Mouse (Mus musculus): Measurements from ENCODE around the gene Ptpn3.
"Not testable (repeated sequence)": the region's sequence is repeated elsewhere in the genome, so short reads cannot be mapped to it uniquely, and the experiment has no call there.

The Ptpn3 gene

DNA sequence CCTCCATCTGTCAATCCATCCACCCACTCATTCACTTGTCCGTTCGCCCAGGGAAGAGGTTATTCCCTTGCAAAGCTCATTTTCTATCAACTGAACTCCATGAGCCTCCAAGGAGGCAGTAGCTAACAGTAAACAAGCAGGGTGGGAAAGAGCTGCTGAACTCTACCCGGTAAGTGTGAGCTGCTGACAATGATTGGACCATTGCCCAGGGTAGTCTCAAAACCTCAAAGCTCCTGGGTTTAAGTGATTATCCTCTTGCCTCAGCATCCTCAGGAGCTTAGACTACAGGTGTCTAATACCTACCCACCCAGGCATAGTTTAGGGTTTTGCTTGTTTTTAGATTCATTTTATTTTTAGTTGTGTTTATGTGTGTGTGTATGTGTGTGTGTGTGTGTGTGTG, 87.5 kb downstream of the Ptpn3 start:
- DNase-seq = no peak

DNA sequence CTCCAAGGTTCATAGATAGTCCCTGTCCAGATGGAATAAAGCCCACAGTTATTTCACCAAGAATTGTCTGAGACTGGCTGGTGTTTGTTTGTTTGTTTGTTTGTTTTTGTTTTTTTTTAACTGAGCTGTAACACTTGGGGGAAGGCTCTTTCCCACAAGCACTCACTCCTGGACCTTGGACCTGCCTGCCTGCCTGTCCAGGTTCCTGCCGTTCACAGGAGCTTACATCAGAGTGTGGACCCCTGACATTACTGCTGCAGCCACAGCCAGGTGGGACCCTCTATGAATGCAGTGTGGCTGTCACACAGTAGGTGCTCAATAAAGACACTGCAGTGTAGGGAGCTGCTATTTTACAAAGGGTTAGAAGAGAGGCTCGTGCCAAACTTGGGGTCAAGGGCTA, 89.9 kb downstream of the Ptpn3 start:
- DNase-seq = no peak

DNA sequence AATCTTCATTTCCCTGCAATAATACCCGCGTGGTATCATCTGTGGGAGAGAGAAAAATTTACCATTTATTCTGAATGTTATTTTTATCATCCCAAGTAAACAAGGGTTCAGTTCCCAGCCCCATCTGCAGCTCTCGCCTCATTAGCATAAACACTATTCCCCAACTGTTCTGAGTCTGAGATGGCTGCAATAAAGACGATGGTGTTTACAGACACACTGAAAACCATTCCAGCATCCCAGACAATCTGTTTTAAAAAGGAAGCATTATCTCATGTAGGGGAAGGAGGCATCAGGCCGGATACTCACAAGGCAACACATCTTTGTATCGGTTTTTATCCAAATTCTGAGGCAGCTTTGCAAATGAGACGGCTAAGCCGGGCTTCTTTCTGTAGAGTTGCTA, 95.7 kb downstream of the Ptpn3 start:
- no peak for DNase-seq

DNA sequence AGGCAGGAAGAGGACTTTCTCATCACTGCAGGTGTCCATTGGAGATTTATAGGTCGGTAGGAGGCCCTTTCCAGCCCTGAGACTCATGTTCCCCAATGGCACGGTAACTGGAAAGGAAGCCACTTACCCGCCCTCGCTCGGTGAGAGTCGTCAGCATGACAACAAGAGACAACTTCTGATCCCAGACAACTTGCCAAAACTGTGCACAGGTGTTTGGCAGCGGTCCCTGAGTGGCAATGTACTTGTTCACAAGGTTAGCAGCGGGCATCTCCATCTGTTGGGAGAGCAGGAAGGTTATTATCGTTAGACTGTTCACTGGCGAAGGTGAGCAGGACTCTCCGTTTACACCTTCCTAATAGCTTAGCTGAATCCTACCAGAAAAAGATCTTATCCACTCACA, 96.9 kb downstream of the Ptpn3 start:
- peak; percentile 43 for DNase-seq

DNA sequence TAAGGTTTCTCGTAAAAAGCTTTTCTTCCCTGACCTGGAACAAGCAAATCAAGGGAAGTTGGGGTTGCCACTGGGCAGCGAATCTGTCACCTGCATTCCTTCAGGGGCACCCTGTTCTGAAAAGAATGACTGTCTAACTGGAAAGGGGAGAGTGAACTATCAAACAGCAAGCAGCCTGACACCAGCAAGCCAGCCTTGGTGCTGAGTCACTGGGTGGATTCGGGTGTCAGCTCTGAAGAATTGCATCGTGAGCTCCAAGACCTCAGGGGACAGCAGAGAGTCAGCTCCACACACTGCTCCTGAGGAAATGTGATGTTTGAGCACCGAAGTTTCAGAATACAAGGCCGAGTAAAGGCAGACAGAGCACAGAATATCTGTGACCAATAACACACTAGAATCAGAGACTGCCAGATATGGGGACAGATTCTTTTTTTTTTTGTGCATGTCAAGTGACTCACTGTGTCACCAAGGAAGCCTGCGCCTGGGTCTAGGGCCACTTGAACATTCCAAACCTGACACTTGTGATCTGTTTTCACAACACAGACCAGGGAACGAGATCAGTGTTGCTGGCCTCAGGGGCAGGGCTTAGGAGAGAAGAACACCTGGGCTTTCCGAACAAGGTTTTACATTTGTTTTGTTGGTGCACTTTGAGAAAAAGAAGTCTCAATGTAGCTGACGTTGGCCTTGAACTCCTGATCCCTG, 98.8 kb downstream of the Ptpn3 start:
- DNase-seq = peak; percentile 83

DNA sequence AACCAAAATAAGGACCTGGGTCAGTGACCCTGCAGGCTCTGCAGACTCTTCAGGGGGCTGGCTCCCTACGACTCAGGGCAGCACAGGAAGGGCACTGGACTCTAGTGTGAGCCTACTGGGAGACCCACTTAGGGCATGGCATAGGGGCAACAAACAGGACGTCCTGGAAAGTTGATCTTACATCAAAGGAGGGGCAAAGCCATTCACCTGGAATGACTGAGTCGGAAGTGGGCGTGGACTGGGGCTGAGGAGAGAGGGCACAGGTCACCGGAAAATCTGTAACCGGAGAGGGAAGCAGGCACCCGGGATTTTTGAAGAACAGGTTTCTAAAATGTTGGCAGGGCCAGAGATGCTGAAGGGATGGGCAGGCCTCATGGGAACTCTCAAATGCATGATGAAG, 99.5 kb downstream of the Ptpn3 start:
- DNase-seq = peak; percentile 39

DNA sequence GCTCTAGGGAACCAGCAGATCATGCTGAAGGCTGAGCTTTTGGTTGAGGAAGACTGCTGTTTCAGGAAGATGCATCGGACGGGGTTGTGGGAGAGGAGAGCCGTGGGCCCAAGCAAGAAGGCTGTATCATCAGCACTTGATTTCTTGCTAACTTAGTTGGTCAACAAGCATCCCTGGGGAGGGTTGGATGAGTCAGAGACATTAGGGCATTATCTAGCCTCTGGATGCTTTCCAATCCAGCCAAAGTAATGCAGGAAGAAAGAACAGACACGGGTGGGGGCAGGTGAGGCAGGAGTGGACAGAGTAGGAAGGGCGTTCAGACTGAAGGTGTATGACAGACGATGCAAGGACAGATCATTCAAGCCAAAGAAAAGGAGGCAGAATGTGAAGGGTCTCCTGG, 101.0 kb downstream of the Ptpn3 start:
- DNase-seq = no peak

DNA sequence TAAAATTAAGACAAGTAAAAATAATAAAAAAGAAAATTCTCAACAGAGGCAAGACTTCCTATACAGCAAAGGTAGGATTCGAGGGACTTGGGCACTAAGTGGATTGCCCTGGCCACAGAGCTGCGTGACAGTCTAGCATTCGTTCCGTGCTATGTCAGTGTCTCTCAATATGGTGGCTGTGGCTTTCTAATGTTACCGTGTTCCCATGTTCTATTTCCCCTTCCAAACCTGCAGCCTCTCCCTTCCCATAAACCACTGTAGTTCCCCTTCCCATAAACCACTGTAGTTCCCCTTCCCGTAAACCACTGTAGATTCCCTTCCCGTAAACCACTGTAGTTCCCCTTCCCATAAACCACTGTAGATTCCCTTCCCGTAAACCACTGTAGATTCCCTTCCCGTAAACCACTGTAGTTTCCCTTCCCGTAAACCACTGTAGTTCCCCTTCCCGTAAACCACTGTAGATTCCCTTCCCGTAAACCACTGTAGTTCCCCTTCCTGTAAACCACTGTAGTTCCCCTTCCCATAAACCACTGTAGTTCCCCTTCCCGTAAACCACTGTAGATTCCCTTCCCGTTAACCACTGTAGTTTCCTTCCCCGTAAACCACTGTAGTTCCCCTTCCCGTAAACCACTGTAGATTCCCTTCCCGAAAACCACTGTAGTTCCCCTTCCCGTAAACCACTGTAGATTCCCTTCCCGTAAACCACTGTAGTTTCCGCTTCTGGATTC, 102.8 kb downstream of the Ptpn3 start:
- not testable (repeated sequence) for DNase-seq

DNA sequence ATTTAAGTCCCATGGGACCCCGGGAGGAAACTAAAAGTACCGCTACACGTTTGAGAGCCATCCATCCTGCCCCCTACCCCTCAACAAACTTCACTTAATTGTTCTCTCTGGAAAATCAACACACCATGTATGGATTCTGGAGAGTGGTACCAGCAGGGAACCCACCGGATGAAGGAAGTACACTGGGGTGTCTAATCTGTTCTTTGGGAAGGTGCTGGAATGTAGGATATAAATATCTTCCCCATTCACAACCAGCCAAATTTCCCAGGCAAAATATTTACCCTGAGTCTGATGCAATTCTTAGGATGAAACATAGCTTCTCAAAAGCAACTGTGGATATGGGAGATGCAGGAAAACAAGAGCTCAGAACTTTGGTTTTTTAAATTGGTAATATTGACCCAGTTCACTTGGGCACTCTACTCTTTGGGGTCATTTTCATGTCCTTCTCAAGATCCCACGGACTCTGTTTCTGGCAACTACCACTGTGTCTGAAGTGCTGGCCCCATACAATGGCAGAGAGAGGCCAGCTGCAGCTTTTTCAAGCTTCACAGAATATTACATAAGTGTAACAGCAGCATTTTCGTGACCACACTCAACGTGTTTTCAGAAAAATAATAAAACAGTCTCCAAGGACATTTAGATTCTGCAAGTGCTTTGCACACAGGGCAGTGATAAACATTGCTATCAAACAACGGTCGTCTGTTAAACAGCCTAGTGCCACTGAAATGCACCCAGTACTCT, 109.9 kb downstream of the Ptpn3 start:
- peak; percentile 56 for DNase-seq

DNA sequence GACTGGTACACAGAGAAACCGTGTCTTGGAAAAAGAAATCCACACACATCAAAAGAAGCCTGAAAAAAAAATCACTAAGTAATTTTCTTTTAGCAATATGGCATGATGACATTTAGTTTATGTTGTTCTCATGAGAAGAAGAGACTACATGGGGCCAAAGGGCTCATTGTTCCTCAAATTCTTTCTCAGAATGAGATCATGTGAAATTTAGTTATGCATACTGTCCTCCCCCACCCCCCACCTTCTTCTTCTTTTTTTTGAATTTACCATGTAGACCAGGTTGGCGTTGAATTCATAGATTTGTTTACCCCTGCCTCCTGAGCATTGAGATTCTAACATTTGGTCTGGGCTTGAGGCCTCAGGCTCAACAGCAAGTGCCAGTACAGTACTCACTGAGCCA, 111.8 kb downstream of the Ptpn3 start:
- DNase-seq = no peak

DNA sequence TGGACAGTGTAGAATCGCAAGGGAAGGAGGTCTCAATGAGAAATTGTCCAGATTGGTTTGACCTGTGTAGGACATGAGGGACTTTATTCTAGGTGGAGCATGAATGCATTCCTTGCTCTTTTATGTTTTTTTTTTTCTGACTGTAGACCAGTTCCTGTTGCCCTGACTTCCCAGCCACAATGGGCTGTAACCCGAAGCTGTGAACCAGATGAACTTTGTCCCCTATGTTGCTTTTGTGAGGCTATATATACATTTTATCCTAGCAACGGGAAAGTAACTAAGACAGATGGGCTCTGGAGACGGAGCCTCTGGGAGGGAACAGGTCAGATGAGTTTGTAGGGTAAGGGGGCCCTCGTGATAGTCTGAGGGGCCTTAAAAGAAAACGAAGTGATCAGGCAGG, 115.6 kb downstream of the Ptpn3 start:
- no peak for DNase-seq

DNA sequence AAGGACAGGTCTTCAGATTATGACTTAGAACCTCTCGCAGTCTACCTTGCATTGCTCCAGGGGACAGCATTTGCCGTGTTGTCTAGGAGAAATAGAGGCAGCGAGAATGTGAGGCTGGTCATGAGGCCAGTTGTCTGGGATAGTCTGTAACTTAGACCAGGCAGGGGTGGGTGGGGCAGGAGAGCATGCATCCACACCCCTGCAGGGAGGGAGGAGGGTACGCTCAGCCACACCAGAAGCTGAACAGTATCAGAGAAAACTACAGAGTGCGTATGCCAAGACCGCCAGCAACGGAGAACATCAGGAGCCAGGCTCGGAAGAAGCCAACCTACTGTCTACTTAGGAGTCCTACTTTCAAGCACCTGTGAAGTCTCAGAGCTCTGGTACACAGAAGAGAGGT, 116.2 kb downstream of the Ptpn3 start:
- no peak for DNase-seq

DNA sequence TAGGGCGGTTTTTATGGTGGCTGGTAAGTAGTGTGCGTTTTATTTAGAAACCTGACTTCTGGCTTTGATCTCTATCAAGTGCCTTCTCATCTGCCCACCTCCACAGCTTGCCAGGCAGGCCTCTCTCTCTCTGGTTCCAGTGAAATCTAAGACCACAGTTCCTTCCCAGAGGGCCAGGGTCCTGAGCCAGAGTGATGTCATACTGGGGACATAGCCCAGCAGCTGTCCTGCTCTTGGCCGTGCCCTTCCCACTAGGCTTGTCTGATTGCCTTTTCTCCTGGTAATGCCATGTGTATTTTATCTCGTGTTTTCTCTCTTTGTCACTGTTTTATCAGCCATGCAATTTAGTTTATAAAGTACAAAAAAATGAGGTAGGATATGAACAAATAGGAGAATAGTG, 118.1 kb downstream of the Ptpn3 start:
- no peak for DNase-seq

DNA sequence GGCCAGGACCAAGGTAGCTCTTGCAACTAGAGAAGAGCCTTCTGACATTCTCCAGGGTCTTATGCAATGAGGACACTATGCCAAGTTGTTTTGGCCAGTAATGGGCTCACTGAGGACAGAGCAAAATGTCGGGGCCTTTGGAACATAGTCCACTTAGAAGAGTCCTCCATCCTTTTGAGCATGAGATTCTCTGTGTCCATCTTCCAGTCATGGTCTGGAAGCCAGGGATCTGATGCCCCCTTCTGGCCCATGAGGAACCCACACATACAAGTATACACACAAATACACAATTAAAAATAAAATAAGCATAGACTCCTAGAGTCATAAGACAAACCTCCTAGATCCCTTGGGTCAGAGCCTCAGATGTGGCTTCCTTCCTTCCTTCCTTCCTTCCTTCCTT, 120.1 kb downstream of the Ptpn3 start:
- peak; percentile 64 for DNase-seq

DNA sequence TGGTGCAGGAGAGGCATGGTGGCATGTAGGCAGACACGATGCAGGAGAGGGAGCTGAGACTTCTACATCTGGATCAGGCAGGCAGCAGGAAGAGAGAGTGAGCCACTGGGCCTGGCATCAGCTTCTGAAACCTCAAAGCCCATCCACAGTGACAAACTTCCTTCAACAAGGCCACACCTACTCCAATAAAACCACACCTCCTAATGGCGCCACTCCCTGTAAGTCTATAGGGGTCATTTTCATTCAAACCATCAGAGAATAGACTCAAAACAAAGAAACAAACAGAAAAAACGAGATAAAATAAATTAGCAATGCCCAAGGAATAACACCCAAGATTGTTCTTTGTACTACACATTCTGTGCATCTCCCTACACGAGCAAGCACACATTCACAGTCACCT, 122.8 kb downstream of the Ptpn3 start:
- DNase-seq = no peak

DNA sequence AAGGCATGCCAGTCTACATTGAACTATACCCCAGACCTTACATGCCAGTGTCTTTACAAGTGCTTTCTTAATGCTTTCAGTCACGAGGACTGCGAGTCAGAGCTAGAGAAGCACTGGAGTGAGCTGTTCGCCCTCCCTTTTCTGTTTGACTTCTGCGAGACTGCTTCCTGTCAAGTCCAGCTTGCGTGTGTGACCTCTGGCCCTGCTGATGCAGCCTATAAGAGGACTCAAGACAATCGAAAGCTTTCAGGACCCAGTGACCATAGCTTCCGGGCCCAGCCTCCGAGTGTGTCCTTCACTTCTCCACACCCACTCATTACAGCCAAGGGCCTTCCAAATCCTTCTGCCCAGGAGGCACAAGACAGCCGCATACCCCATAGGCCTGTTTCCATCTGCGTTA, 126.3 kb downstream of the Ptpn3 start:
- peak; percentile 53 for DNase-seq

DNA sequence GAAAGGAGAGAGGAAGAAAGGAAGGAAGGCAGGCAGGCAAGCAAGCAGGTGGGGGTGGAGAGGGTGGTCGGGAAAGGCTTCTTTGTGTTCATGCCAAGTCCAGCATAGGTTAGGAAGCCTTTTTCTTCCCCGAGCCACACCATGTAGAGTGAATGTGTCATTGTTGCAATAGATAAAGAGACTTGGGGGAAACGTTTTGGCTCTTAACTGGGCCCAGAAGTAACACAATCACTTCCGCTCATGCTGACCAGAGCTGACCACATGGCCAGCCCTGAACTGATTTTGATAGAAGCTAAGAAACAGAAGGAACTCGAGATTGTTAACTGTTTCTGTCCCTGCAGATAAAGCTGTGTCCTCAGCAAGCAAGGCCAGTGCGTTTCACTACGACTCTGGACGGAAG, 128.8 kb downstream of the Ptpn3 start:
- DNase-seq = no peak

DNA sequence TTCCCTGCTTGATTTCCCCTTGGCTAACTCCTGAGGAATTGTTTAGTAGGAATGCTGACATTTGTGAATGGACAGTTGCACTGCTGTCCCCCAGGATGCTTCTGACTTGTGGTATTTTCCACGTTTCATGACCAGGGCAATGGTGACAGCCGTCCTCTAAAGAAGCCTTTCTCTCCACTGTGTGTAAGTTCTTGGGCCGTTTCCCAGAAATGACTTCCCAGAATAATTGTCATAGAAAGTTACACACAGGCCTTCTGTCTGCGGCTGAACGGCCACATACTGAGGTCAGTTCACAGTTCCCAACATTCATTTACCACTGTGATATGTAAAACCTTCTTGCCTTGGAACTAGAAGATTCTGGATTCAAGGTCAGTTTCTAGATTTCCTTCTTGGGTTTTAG, 129.8 kb downstream of the Ptpn3 start:
- DNase-seq = no peak

DNA sequence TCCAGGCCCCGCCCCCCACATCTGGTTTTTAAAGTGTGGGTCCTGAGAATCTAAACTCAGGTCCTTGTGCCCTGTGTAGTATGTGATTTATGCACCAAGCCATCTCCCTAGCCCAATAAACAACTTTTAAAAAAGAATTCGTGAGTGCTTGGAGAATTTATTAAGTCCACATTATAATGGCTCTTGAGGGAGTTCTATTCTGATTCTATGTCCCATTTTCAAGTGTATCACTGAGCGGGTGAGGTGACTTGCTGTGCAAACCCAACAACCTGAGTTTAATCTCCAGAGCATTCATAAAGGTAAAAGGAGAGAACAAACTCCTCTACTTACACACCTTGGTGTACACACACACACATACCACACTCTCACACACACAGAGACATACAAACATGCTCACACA, 133.0 kb downstream of the Ptpn3 start:
- peak; percentile 39 for DNase-seq

DNA sequence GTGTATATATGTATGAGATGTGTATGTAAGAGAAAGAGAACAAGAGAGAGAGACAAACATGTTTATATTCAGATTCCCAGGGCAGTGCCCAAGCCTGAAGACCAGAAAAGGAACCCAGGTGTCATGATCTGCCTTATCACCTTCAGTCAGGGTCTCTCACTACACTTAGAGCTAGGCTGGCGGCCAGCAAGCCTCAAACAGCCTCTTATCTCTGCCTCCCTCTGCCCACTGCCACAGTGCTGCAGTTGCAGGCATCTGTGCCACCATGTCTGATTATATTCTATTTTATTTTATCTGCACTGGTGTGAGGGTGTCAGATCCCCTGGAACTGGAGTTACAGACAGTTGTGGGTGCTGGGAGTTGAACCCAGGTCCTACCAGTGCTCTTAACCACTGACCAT, 133.4 kb downstream of the Ptpn3 start:
- DNase-seq = no peak

DNA sequence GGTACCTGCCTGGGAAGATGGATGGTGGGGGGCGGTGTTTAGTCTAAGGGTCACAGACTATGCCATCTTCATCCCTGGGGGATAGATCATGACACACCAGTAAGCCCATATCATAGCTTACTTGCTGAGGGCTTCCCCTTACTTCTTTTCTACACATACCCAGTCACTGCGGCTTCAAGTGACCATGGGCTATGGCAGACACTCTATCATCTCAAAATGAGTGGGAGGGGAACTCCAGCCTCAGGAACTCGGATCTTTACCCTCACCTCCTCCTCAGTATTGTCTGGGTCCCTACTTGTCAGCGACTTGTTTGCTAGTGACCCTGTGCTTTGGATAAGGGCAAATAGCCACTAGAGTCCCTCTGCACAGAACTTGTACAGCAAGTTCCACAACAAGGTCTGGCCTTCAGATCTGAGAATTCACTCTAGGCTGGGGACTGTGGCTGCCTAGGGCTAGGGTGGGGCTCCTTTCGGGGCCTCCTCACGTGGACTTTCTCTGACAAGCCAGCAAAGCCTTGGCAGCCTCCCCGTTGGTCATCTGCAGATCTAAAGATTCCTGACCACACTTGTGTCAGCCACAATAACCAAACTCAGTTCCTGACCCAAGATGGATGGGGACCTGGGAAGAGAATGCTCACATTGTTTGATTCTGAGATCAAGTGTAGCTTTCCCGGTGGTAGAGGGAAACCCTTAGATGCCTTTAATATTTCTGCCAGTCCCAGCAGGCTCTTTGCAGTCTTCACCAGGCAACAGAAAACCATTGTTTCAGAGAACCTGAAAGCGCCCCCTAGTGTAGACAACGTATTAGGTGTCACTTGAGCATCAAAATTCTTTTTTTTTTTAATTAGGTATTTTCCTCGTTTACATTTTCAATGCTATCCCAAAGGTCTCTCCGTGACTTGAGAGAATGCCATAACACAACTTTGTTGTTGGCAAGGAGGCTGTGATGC, 134.4 kb downstream of the Ptpn3 start:
- peak; percentile 81 for DNase-seq

DNA sequence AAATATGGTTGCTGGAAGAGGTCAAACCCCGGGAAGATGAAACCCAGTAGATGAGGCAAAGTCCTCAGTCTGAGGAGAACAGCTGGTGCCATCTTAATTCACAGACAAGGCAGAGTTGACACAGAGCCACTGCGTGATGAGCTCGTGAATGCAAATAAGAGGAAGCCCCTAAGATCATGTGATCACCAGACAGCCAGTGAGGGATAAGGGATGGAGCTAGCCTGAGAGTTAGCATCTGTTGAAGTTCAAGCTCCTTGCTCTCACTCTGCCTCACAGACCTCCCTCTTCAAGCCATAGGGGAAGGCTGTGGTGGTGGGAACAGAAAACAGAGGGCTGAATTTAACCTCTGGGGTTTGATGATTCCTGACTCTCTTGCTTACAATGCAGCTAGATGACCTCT, 136.0 kb downstream of the Ptpn3 start:
- DNase-seq = no peak
